Mouse (Mus musculus): ENCODE data around the gene Cds1. TPM values are rescaled to one million over a fixed set of nuclear protein-coding genes. Genes with fewer than 3 reads are reported as not detected.

Gene Cds1
- total and polyA plus RNA-seq, 2 experiments from 2014 or later: 9.6 to 13.5 TPM

DNA sequence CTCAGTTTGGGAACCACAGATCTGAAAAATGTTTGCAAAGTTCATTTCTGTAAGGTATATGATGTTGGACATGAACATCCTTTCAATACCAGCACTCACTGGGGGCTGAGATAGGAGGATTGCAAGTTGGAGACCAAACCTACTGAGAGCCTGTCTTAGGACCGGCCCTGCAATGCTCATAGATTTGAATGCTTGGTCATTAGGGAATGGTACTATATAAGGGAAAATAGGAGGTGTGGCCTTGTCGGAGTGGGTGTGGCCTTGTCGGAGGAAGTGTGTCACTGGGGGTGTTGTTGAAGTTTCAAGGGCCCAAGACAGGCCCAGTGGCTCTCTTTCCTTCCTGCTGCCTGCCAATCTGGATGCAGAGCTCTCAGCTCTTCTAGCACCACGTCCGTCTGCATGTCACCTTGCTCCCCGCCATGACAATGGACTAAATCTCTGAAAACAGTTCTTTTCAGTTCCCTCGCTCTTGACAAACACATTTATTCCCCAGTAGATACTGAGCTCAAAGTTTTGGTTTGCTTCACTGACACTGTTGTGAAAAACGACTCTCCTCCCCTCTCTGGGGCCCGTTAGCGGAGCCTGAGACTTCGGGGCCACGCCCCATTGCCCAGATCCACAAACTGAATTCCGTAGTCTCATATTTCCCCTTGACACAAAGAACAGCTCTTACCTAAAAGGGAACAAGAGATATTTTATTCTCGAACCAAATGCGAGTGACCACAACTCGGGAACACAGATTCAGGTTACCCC is 24.3 kb upstream of the Cds1 start:
- WGBS: 84% methylated on average over 16 of the region's 16 CpGs
- ATAC-seq (no peak), DNase-seq (no peak)
- no peak overlapping the region for H3K4me3 ChIP-seq (ENCODE audit: low read depth, low read length)
- H3K9ac ChIP-seq: no peak overlapping the region
- TF ChIP-seq CTCF (IDR thresholded peaks at IDR 0.05; ENCODE audit: low read depth): no peak
- H3K4me1 ChIP-seq (ENCODE audit: insufficient read depth): no peaks in the 10 kb centered on the region
- no peaks in the 10 kb centered on the region for H3K27me3 ChIP-seq (ENCODE audit: insufficient read depth, low read length)
- H3K27ac ChIP-seq (ENCODE audit: low read depth, low read length): no peak overlapping the region
- H3K36me3 ChIP-seq (ENCODE audit: insufficient read depth): no peaks in the 10 kb centered on the region
- H3K4me2 ChIP-seq (ENCODE audit: low read depth): no peak overlapping the region
- H3K9me3 ChIP-seq (ENCODE audit: low read length): no peaks in the 10 kb centered on the region

DNA sequence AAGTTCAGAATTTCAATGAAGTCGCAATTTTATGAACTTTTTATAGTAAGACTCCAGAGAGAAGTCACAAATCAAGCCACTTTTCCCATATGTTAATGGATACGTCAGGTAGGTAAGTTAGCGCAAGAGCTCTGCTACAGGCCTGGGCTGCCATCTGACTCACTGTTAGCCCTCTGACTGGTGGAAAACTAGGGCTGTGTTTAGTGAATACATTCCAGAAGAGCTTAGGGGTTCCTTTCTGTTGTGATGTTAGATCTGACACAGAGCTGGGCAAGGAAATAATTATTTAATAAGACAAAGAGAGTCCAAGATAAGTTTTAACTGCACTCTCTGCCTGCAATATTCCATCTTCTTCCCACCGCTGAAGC is 23.7 kb upstream of the Cds1 start:
- no peaks in the 10 kb centered on the region for H3K36me3 ChIP-seq (ENCODE audit: insufficient read depth)
- no peaks in the 10 kb centered on the region for H3K4me1 ChIP-seq (ENCODE audit: insufficient read depth)
- H3K9ac ChIP-seq: no peak overlapping the region
- ATAC-seq (no peak), DNase-seq (no peak)
- H3K4me2 ChIP-seq (ENCODE audit: low read depth): no peak overlapping the region
- no peak for TF ChIP-seq CTCF (IDR thresholded peaks at IDR 0.05; ENCODE audit: low read depth)
- no peaks in the 10 kb centered on the region for H3K9me3 ChIP-seq (ENCODE audit: low read length)
- WGBS: 91% methylated on average over 4 of the region's 4 CpGs
- H3K27ac ChIP-seq (ENCODE audit: low read depth, low read length): no peak overlapping the region
- H3K4me3 ChIP-seq (ENCODE audit: low read depth, low read length): no peak overlapping the region
- H3K27me3 ChIP-seq (ENCODE audit: insufficient read depth, low read length): no peaks in the 10 kb centered on the region

GRCm38 (mm10) chr5:101742014-101742413 is 22.9 kb upstream of the Cds1 start:
- 92% methylated on average over 2 of the region's 2 CpGs for WGBS
- H3K9ac ChIP-seq: no peak overlapping the region
- no peak for TF ChIP-seq CTCF (IDR thresholded peaks at IDR 0.05; ENCODE audit: low read depth)
- no peak overlapping the region for H3K27ac ChIP-seq (ENCODE audit: low read depth, low read length)
- no peak for ATAC-seq
- H3K4me2 ChIP-seq (ENCODE audit: low read depth): no peak overlapping the region
- no peak for DNase-seq
- no peaks in the 10 kb centered on the region for H3K4me1 ChIP-seq (ENCODE audit: insufficient read depth)
- no peaks in the 10 kb centered on the region for H3K36me3 ChIP-seq (ENCODE audit: insufficient read depth)
- no peaks in the 10 kb centered on the region for H3K9me3 ChIP-seq (ENCODE audit: low read length)
- H3K4me3 ChIP-seq (ENCODE audit: low read depth, low read length): no peak overlapping the region
- H3K27me3 ChIP-seq (ENCODE audit: insufficient read depth, low read length): no peaks in the 10 kb centered on the region

DNA sequence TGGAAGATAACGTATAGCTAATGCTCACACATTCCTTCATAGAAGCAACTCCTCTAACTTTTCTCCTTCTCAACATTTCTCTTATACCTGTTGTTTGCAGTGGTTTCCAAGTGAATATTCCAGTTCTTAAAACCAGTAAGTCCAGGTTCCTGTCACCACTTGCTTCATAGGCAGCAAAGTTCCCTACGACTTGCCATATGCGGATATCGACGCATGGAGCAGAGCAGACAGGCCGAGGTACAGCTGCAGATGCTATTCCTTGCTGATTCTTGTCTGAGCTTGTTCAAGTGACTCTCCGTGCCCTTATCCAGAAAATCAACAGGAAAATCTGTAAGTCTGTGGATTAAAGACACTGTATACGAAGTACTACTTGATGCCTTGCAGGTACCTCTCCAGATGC is 22.5 kb upstream of the Cds1 start:
- ATAC-seq: no peak
- Histone ChIP-seq H3K4me2 (ENCODE audit: low read depth) (no peak overlapping the region), H3K4me1 (ENCODE audit: insufficient read depth) (no peaks in the 10 kb centered on the region), H3K4me3 (ENCODE audit: low read depth, low read length) (no peak overlapping the region), H3K36me3 (ENCODE audit: insufficient read depth) (no peaks in the 10 kb centered on the region), H3K9me3 (ENCODE audit: low read length) (no peaks in the 10 kb centered on the region), H3K27ac (ENCODE audit: low read depth, low read length) (no peak overlapping the region), H3K9ac (no peak overlapping the region), H3K27me3 (ENCODE audit: insufficient read depth, low read length) (no peaks in the 10 kb centered on the region)
- no peak for DNase-seq
- no peak for TF ChIP-seq CTCF (IDR thresholded peaks at IDR 0.05; ENCODE audit: low read depth)
- WGBS: 95% methylated on average over 8 of the region's 8 CpGs

DNA sequence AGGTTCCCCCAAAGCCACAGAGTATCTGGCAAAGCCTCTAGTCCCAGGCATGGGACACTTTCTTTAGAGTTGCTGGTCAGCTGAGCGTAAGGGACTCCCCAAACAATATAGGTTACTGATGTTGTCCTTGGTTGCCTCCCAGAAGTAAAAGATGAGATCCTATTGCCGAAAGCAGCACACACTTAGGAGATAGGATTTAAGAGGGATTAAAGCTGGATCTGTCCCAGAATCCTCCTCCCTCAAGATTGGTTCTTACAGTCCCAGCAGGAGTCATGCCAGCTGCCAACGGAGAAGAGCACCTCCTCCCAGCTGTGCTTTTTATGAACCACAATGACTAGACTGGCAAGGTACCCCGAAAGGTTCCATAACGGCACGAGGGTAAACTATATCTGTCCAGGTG is 20.0 kb upstream of the Cds1 start:
- Histone ChIP-seq H3K4me1 (ENCODE audit: insufficient read depth) (no peaks in the 10 kb centered on the region), H3K27me3 (ENCODE audit: insufficient read depth, low read length) (no peaks in the 10 kb centered on the region), H3K27ac (ENCODE audit: low read depth, low read length) (no peak overlapping the region), H3K9me3 (ENCODE audit: low read length) (no peaks in the 10 kb centered on the region), H3K4me3 (ENCODE audit: low read depth, low read length) (no peak overlapping the region), H3K36me3 (ENCODE audit: insufficient read depth) (no peaks in the 10 kb centered on the region), H3K4me2 (ENCODE audit: low read depth) (no peak overlapping the region), H3K9ac (no peak overlapping the region)
- ATAC-seq (no peak), DNase-seq (no peak)
- 73% methylated on average over 6 of the region's 6 CpGs for WGBS
- TF ChIP-seq CTCF (IDR thresholded peaks at IDR 0.05; ENCODE audit: low read depth): no peak

DNA sequence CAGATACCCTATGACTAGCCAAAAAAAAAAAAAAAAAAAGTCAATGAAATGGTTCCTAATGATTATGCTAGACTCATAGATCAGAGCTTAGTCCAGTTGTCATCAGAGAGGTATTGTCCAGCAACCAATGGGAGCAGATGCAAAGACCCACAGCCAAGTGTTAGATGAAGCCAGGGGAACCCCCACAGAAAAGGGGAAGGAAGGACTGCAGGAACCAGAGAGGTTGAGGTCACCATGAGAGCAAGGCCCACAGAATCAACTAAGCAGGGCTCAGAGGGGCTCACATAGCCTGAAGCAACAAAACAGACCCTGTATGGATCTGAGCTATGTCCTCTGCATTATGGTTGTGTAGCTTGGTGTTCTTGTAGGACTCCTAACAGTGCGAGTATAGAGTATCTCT is 11.2 kb upstream of the Cds1 start:
- DNase-seq (no peak), ATAC-seq (no peak)
- H3K36me3 ChIP-seq (ENCODE audit: insufficient read depth): no peaks in the 10 kb centered on the region

DNA sequence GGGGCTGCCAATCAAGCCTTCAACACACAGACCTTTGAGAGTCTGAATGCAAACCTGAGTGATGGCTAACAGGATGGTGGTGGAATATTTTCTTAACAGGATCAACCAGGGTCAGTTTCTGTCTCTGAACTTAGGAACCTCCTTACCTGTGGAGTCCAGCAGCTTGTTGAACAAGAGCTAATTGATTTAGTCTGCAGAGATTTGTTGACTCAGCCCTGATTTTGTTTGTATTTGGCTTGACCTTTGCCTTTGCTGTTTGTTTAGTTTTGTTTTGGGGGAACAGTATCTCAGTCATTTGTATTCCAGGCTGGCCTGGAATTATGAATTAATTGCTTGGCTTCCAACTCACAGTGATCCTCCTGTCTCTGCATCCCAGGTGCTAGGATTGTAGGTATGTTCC is 7.3 kb upstream of the Cds1 start:
- Histone ChIP-seq H3K4me1 (ENCODE audit: insufficient read depth) (no peaks in the 10 kb centered on the region), H3K36me3 (ENCODE audit: insufficient read depth) (no peaks in the 10 kb centered on the region), H3K4me2 (ENCODE audit: low read depth) (no peak overlapping the region), H3K4me3 (ENCODE audit: low read depth, low read length) (no peak overlapping the region), H3K9ac (no peak overlapping the region), H3K9me3 (ENCODE audit: low read length) (no peaks in the 10 kb centered on the region), H3K27ac (ENCODE audit: low read depth, low read length) (no peak overlapping the region), H3K27me3 (ENCODE audit: insufficient read depth, low read length) (no peaks in the 10 kb centered on the region)
- TF ChIP-seq CTCF (IDR thresholded peaks at IDR 0.05; ENCODE audit: low read depth): no peak
- DNase-seq (no peak), ATAC-seq (no peak)

More for the DNA sequence above, 11.2 kb upstream of the Cds1 start:
- Histone ChIP-seq H3K27ac (ENCODE audit: low read depth, low read length) (no peak overlapping the region), H3K27me3 (ENCODE audit: insufficient read depth, low read length) (no peaks in the 10 kb centered on the region), H3K9ac (no peak overlapping the region), H3K4me2 (ENCODE audit: low read depth) (no peak overlapping the region), H3K9me3 (ENCODE audit: low read length) (no peaks in the 10 kb centered on the region), H3K4me1 (ENCODE audit: insufficient read depth) (no peaks in the 10 kb centered on the region), H3K4me3 (ENCODE audit: low read depth, low read length) (no peak overlapping the region)
- TF ChIP-seq CTCF (IDR thresholded peaks at IDR 0.05; ENCODE audit: low read depth): no peak
- WGBS: 86% methylated on average over 1 of the region's 1 CpGs
